Mouse (Mus musculus): ENCODE data around the gene Nat10. TPM values are rescaled to one million over a fixed set of nuclear protein-coding genes. Genes with fewer than 3 reads are reported as not detected.
A peak's percentile ranks its signal among the peaks of the same experiment; 100 is the strongest.

Gene Nat10
- polyA plus RNA-seq, 1 experiment from 2014 or later: 26.7 TPM

DNA sequence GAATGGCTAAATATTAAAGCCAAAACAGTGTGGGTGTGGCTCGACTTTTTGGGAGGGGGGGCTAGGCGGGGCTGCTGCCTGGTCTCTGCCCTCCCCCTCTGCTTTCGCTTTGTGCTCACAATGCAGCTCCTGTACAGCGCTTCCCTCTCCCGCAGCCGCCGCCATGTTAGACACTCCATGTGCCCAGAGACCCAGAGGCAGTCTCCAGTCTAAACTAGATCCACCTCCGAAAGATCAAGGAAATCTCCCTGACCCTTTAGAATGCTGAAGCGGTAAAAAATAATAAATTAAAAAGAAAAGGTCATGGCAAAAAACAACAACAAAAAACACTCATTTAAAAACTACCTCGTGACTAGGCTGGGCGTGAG is 34.8 kb upstream of the Nat10 start:
- H3K4me1 ChIP-seq (ENCODE audit: control insufficient read depth, insufficient read depth, low read length): peaks cover 3% of the 10 kb centered on the region; the same call in 1 of the 2 replicates
- no peaks in the 10 kb centered on the region; the same call in 1 of the 2 replicates for H3K36me3 ChIP-seq (ENCODE audit: control insufficient read depth, insufficient read depth, low read length)
- H3K27ac ChIP-seq (ENCODE audit: low read depth, low read length): peak overlapping the region; percentile 100
- DNase-seq (ENCODE audit: low spot score): peak; percentile 81
- 0% methylated on average over 11 of the region's 11 CpGs for WGBS
- peak overlapping the region; percentile 34 for H3K4me2 ChIP-seq (ENCODE audit: low read depth)
- H3K9me3 ChIP-seq (ENCODE audit: control insufficient read depth, low read length): no peaks in the 10 kb centered on the region
- peak; percentile 70 for ATAC-seq (ENCODE audit: insufficient read depth, low FRiP score, low TSS enrichment)
- peak overlapping the region; percentile 100 for H3K9ac ChIP-seq (ENCODE audit: low read length)
- peak overlapping the region; percentile 97 for H3K4me3 ChIP-seq (ENCODE audit: low read depth, low read length)
- no peaks in the 10 kb centered on the region for H3K27me3 ChIP-seq (ENCODE audit: control insufficient read depth, insufficient read depth, low read length)

DNA sequence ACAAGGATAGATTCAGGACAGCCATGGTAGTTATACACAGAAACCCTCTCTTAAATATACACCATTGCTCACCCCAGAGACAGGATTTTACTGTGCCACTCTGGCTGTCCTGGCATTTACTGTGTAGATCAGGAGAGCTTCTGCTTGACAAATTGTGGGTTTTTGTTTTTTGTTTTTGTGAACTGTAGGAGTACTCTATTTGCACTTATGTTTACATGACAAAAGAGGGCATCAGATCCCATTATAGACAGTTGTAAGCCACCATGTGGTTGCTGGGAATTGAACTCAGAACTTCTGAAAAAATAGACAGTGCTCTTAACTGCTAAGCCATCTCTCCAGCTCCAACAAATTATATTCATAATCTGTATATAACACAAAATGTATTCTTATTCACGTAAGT is 30.9 kb upstream of the Nat10 start:
- Histone ChIP-seq H3K36me3 (ENCODE audit: control insufficient read depth, insufficient read depth, low read length) (no peaks in the 10 kb centered on the region; the same call in 1 of the 2 replicates), H3K27ac (ENCODE audit: low read depth, low read length) (no peak overlapping the region), H3K9ac (ENCODE audit: low read length) (no peak overlapping the region), H3K4me1 (ENCODE audit: control insufficient read depth, insufficient read depth, low read length) (peaks cover 3% of the 10 kb centered on the region; the same call in 1 of the 2 replicates), H3K4me3 (ENCODE audit: low read depth, low read length) (no peak overlapping the region), H3K4me2 (ENCODE audit: low read depth) (no peak overlapping the region), H3K27me3 (ENCODE audit: control insufficient read depth, insufficient read depth, low read length) (no peaks in the 10 kb centered on the region), H3K9me3 (ENCODE audit: control insufficient read depth, low read length) (no peaks in the 10 kb centered on the region)
- 92% methylated on average over 1 of the region's 1 CpGs for WGBS
- DNase-seq (ENCODE audit: low spot score) (no peak), ATAC-seq (ENCODE audit: insufficient read depth, low FRiP score, low TSS enrichment) (no peak)

- no peak overlapping the region for H3K4me3 ChIP-seq (ENCODE audit: low read depth, low read length)
- H3K4me2 ChIP-seq (ENCODE audit: low read depth): no peak overlapping the region
- H3K27ac ChIP-seq (ENCODE audit: low read depth, low read length): no peak overlapping the region
- peaks cover 5% of the 10 kb centered on the region for H3K36me3 ChIP-seq (ENCODE audit: control insufficient read depth, insufficient read depth, low read length)
- DNase-seq (ENCODE audit: low spot score) (no peak), ATAC-seq (ENCODE audit: insufficient read depth, low FRiP score, low TSS enrichment) (no peak)
- no peaks in the 10 kb centered on the region for H3K27me3 ChIP-seq (ENCODE audit: control insufficient read depth, insufficient read depth, low read length)
- H3K9me3 ChIP-seq (ENCODE audit: control insufficient read depth, low read length): no peaks in the 10 kb centered on the region
- WGBS: 96% methylated on average over 1 of the region's 1 CpGs
- H3K9ac ChIP-seq (ENCODE audit: low read length): no peak overlapping the region
- H3K4me1 ChIP-seq (ENCODE audit: control insufficient read depth, insufficient read depth, low read length): no peaks in the 10 kb centered on the region
Observed at GRCm38 (mm10) chr2:103785735-103786134, 24.7 kb upstream of the Nat10 start.

DNA sequence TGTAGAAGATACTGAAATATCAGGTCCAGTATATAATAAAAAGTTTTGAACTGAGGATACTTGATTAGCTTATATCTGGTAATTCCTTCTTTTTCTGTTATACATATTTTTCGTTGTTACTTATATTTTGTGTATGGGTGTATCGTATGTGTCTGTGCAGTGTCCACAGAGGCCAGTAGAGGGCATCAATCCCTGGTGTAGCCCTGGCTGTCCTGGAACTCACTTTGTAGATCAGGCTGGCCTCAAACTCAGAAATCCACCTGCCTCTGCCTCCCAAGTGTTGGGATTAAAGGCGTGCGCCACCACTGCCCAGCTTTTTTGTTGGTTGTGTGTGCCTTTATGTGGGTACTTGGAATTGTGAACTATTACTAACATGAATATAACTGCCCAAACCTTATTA is 23.6 kb upstream of the Nat10 start:
- no peak overlapping the region for H3K9ac ChIP-seq (ENCODE audit: low read length)
- no peak overlapping the region for H3K27ac ChIP-seq (ENCODE audit: low read depth, low read length)
- no peak overlapping the region for H3K4me3 ChIP-seq (ENCODE audit: low read depth, low read length)
- no peak for DNase-seq (ENCODE audit: low spot score)
- H3K4me1 ChIP-seq (ENCODE audit: control insufficient read depth, insufficient read depth, low read length): no peaks in the 10 kb centered on the region
- H3K36me3 ChIP-seq (ENCODE audit: control insufficient read depth, insufficient read depth, low read length): peaks cover 5% of the 10 kb centered on the region; the same call in 1 of the 2 replicates
- ATAC-seq (ENCODE audit: insufficient read depth, low FRiP score, low TSS enrichment): no peak
- H3K4me2 ChIP-seq (ENCODE audit: low read depth): no peak overlapping the region
- no peaks in the 10 kb centered on the region for H3K27me3 ChIP-seq (ENCODE audit: control insufficient read depth, insufficient read depth, low read length)
- WGBS: 87% methylated on average over 4 of the region's 4 CpGs
- H3K9me3 ChIP-seq (ENCODE audit: control insufficient read depth, low read length): no peaks in the 10 kb centered on the region

DNA sequence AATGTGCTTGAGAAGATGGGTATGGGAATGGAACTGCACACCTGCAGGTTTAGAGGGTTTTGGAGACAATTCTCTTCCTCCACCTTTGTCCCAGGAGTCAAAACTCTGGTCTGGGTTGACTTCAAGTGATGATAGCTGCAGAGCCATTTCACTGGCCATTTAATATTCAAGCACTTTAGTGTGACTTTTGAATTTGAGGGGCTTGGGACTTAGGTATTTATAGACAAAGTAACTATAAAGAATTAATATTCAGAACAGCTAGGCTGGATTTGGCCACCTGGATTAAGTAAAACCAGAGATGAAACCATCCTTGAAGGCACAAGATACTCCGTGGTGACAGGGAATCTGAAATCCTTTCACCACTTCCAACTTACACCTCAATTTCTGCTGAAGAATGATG is 1.4 kb upstream of the Nat10 start:
- Histone ChIP-seq H3K4me3 (ENCODE audit: low read depth, low read length) (no peak overlapping the region), H3K9ac (ENCODE audit: low read length) (no peak overlapping the region), H3K27ac (ENCODE audit: low read depth, low read length) (no peak overlapping the region), H3K36me3 (ENCODE audit: control insufficient read depth, insufficient read depth, low read length) (peaks cover 6% of the 10 kb centered on the region), H3K9me3 (ENCODE audit: control insufficient read depth, low read length) (no peaks in the 10 kb centered on the region), H3K4me1 (ENCODE audit: control insufficient read depth, insufficient read depth, low read length) (no peaks in the 10 kb centered on the region), H3K4me2 (ENCODE audit: low read depth) (no peak overlapping the region), H3K27me3 (ENCODE audit: control insufficient read depth, insufficient read depth, low read length) (no peaks in the 10 kb centered on the region)
- DNase-seq (ENCODE audit: low spot score): no peak
- ATAC-seq (ENCODE audit: insufficient read depth, low FRiP score, low TSS enrichment): no peak
- WGBS: 67% methylated on average over 1 of the region's 1 CpGs

GRCm38 (mm10) chr2:103761993-103762392 is 923 bp upstream of the Nat10 start:
- WGBS: 38% methylated on average over 4 of the region's 4 CpGs
- Histone ChIP-seq H3K36me3 (ENCODE audit: control insufficient read depth, insufficient read depth, low read length) (peaks cover 5% of the 10 kb centered on the region), H3K27me3 (ENCODE audit: control insufficient read depth, insufficient read depth, low read length) (no peaks in the 10 kb centered on the region), H3K9ac (ENCODE audit: low read length) (0 out of 2 replicates have a peak overlapping the region, but pooled peaks have one; percentile 11), H3K4me2 (ENCODE audit: low read depth) (peak overlapping the region; percentile 87), H3K4me1 (ENCODE audit: control insufficient read depth, insufficient read depth, low read length) (no peaks in the 10 kb centered on the region), H3K9me3 (ENCODE audit: control insufficient read depth, low read length) (no peaks in the 10 kb centered on the region), H3K4me3 (ENCODE audit: low read depth, low read length) (peak overlapping the region; percentile 75; the same call in 1 of the 2 replicates), H3K27ac (ENCODE audit: low read depth, low read length) (no peak overlapping the region)
- ATAC-seq (ENCODE audit: insufficient read depth, low FRiP score, low TSS enrichment): no peak
- peak; percentile 11 for DNase-seq (ENCODE audit: low spot score)

DNA sequence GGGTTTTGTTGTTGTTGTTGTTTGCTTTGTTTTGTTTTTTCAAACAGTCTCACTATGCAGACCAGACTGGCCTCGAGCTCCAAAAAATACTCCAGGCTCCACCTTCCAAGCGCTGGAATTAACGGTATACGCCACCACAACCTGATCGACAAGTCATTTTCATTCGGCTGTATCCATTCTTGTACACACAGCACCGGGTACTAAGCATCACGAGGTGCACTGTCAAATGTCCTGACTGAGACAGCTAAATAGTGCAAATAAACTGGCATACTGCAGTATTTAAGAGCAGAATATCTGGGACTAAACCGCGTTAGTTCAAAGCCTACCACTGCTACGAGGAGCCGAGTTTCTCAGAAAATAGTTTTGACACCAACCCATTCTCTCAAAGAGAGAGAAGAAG is 649 bp downstream of the Nat10 start:
- Histone ChIP-seq H3K4me1 (ENCODE audit: control insufficient read depth, insufficient read depth, low read length) (no peaks in the 10 kb centered on the region), H3K9ac (ENCODE audit: low read length) (peak overlapping the region; percentile 69), H3K9me3 (ENCODE audit: control insufficient read depth, low read length) (no peaks in the 10 kb centered on the region), H3K27me3 (ENCODE audit: control insufficient read depth, insufficient read depth, low read length) (no peaks in the 10 kb centered on the region), H3K4me2 (ENCODE audit: low read depth) (peak overlapping the region; percentile 87), H3K36me3 (ENCODE audit: control insufficient read depth, insufficient read depth, low read length) (no peaks in the 10 kb centered on the region), H3K4me3 (ENCODE audit: low read depth, low read length) (peak overlapping the region; percentile 75), H3K27ac (ENCODE audit: low read depth, low read length) (no peak overlapping the region; the same call in 1 of the 2 replicates)
- under 1% methylated on average over 12 of the region's 12 CpGs for WGBS
- ATAC-seq (ENCODE audit: insufficient read depth, low FRiP score, low TSS enrichment): 0 out of 2 replicates have a peak, but pooled peaks have one; percentile 1
- peak; percentile 22 for DNase-seq (ENCODE audit: low spot score)

DNA sequence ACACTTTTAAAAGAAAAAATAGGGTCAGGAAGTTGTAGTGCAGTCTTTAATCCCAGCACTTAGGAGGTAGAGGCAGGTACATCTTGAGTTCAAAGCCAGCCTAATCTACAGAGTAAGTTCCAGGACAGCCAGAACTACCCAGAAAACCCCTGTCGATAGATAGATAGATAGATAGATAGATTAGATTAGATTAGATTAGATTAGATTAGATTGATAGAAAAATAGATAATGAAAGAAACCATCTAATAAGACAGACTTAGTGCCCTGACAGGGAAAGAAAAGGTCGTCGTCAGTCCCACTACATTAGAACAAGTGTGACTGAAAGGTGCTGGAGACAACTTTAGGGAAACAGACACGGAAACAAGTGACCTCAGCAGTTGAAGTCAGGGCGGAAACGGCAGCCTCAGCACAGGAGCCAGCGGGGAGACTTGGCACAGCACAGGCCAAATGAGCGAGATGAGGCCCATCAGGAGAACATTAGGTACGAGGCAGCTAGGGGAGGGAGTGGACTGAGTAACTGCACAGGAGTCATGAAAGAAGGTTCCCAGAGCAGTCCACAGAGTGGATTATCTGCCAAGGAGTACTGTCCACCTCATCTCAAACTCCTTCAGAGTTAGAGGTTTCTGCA is 5.5 kb downstream of the Nat10 start:
- 91% methylated on average over 9 of the region's 9 CpGs for WGBS
- no peak overlapping the region for H3K4me3 ChIP-seq (ENCODE audit: low read depth, low read length)
- DNase-seq (ENCODE audit: low spot score) (no peak), ATAC-seq (ENCODE audit: insufficient read depth, low FRiP score, low TSS enrichment) (no peak)
- H3K9ac ChIP-seq (ENCODE audit: low read length): no peak overlapping the region
- no peak overlapping the region for H3K4me2 ChIP-seq (ENCODE audit: low read depth)
- H3K27ac ChIP-seq (ENCODE audit: low read depth, low read length): no peak overlapping the region
- peaks cover 2% of the 10 kb centered on the region; the same call in 1 of the 2 replicates for H3K36me3 ChIP-seq (ENCODE audit: control insufficient read depth, insufficient read depth, low read length)
- H3K4me1 ChIP-seq (ENCODE audit: control insufficient read depth, insufficient read depth, low read length): no peaks in the 10 kb centered on the region
- H3K9me3 ChIP-seq (ENCODE audit: control insufficient read depth, low read length): no peaks in the 10 kb centered on the region
- H3K27me3 ChIP-seq (ENCODE audit: control insufficient read depth, insufficient read depth, low read length): no peaks in the 10 kb centered on the region

DNA sequence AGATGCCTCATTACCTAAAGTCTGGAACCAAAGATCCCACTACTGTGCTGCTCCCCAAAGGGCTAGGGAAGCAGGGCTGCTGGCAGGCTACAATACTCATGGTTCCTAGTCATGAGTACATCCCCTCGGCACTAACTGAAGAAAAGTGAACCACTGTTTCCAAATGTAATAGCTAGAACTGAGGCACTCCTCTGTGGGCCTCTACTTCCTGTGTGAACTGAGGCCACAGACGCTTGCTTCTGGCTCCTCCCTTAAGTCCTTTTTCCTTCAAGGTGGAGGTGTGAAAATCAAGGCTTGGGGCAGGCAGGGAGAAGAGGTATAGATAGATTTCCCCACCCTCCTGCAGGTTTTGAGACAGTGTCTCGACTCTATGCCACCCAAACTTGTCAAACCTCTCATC is 6.5 kb downstream of the Nat10 start:
- 87% methylated on average over 3 of the region's 3 CpGs for WGBS

More for the DNA sequence above, 6.5 kb downstream of the Nat10 start:
- H3K27ac ChIP-seq (ENCODE audit: low read depth, low read length): no peak overlapping the region
- ATAC-seq (ENCODE audit: insufficient read depth, low FRiP score, low TSS enrichment) (no peak), DNase-seq (ENCODE audit: low spot score) (no peak)
- H3K9ac ChIP-seq (ENCODE audit: low read length): no peak overlapping the region
- peaks cover 2% of the 10 kb centered on the region; the same call in 1 of the 2 replicates for H3K36me3 ChIP-seq (ENCODE audit: control insufficient read depth, insufficient read depth, low read length)
- H3K27me3 ChIP-seq (ENCODE audit: control insufficient read depth, insufficient read depth, low read length): no peaks in the 10 kb centered on the region
- H3K4me2 ChIP-seq (ENCODE audit: low read depth): no peak overlapping the region
- no peaks in the 10 kb centered on the region for H3K9me3 ChIP-seq (ENCODE audit: control insufficient read depth, low read length)
- no peak overlapping the region for H3K4me3 ChIP-seq (ENCODE audit: low read depth, low read length)
- H3K4me1 ChIP-seq (ENCODE audit: control insufficient read depth, insufficient read depth, low read length): no peaks in the 10 kb centered on the region

Data from neural tube, embryonic 11.5 days (tissue).